Mouse (Mus musculus): ENCODE results near the gene Tmem262.

The Tmem262 gene

GRCm38 (mm10) chr19:6058966-6059365 lies 20.9 kb upstream of the Tmem262 start:
- DNase-seq (ENCODE audit: extremely low read depth, insufficient read length, low spot score) = no peak

GRCm38 (mm10) chr19:6061021-6061533 lies 18.8 kb upstream of the Tmem262 start, which contains the start of gene Znhit2:
Gene Znhit2, plus strand, starts transcription at chr19:6061192.
- peak; percentile 87 for DNase-seq (ENCODE audit: extremely low read depth, insufficient read length, low spot score)

- peak; percentile 65 for DNase-seq (ENCODE audit: extremely low read depth, insufficient read length, low spot score)
Measured at GRCm38 (mm10) chr19:6061641-6062302, 18.1 kb upstream of the Tmem262 start.

- no peak for DNase-seq (ENCODE audit: extremely low read depth, insufficient read length, low spot score)
Measured at GRCm38 (mm10) chr19:6062418-6062817, 17.4 kb upstream of the Tmem262 start.

GRCm38 (mm10) chr19:6063081-6063480 lies 16.8 kb upstream of the Tmem262 start:
- DNase-seq (ENCODE audit: extremely low read depth, insufficient read length, low spot score) = no peak

- no peak for DNase-seq (ENCODE audit: extremely low read depth, insufficient read length, low spot score)
Measured at GRCm38 (mm10) chr19:6066571-6066970, 13.3 kb upstream of the Tmem262 start.

GRCm38 (mm10) chr19:6067011-6067723 lies 12.7 kb upstream of the Tmem262 start:
- peak; percentile 78 for DNase-seq (ENCODE audit: extremely low read depth, insufficient read length, low spot score)

GRCm38 (mm10) chr19:6067724-6068415 lies 12.0 kb upstream of the Tmem262 start, which contains the start of gene Tm7sf2:
Gene Tm7sf2, minus strand, starts transcription at chr19:6068373.
- DNase-seq (ENCODE audit: extremely low read depth, insufficient read length, low spot score) = peak; percentile 79

- no peak for DNase-seq (ENCODE audit: extremely low read depth, insufficient read length, low spot score)
Measured at GRCm38 (mm10) chr19:6068951-6069350, 10.9 kb upstream of the Tmem262 start.

- no peak for DNase-seq (ENCODE audit: extremely low read depth, insufficient read length, low spot score)
Measured at GRCm38 (mm10) chr19:6069851-6070250, 10.0 kb upstream of the Tmem262 start.

GRCm38 (mm10) chr19:6070571-6071250 lies 9.1 kb upstream of the Tmem262 start:
- DNase-seq (ENCODE audit: extremely low read depth, insufficient read length, low spot score) = no peak

GRCm38 (mm10) chr19:6071261-6071660 lies 8.6 kb upstream of the Tmem262 start:
- no peak for DNase-seq (ENCODE audit: extremely low read depth, insufficient read length, low spot score)

GRCm38 (mm10) chr19:6073889-6074288 lies 5.9 kb upstream of the Tmem262 start:
- DNase-seq (ENCODE audit: extremely low read depth, insufficient read length, low spot score) = no peak

GRCm38 (mm10) chr19:6076564-6077393 lies 3.1 kb upstream of the Tmem262 start, which contains the start of gene Vps51:
Gene Vps51, minus strand, starts transcription at chr19:6077231.
- DNase-seq (ENCODE audit: extremely low read depth, insufficient read length, low spot score) = peak; percentile 92

GRCm38 (mm10) chr19:6082156-6082555 lies 2.3 kb downstream of the Tmem262 start, which contains the start of gene Gm28374:
Gene Gm28374, minus strand, starts transcription at chr19:6082256.
- no peak for DNase-seq (ENCODE audit: extremely low read depth, insufficient read length, low spot score)

- peak; percentile 98 for DNase-seq (ENCODE audit: extremely low read depth, insufficient read length, low spot score)
Measured at GRCm38 (mm10) chr19:6084478-6085248, 4.8 kb downstream of the Tmem262 start, which contains the start of the genes Zfpl1 and Cdca5. Gene Zfpl1, minus strand, starts transcription at chr19:6084956. Gene Cdca5, plus strand, starts transcription at chr19:6084983.

GRCm38 (mm10) chr19:6085417-6085879 lies 5.6 kb downstream of the Tmem262 start:
- peak; percentile 68 for DNase-seq (ENCODE audit: extremely low read depth, insufficient read length, low spot score)

- no peak for DNase-seq (ENCODE audit: extremely low read depth, insufficient read length, low spot score)
Measured at GRCm38 (mm10) chr19:6088841-6089240, 9.0 kb downstream of the Tmem262 start.

GRCm38 (mm10) chr19:6094119-6094518 lies 14.3 kb downstream of the Tmem262 start, which contains the start of gene AC131692.1:
Gene AC131692.1, plus strand, starts transcription at chr19:6094419.
- DNase-seq (ENCODE audit: extremely low read depth, insufficient read length, low spot score) = no peak
